Mouse (Mus musculus): Measurements from ENCODE around the gene Iqca. TPM values are rescaled to one million over a fixed set of nuclear protein-coding genes. Genes with fewer than 3 reads are reported as not detected.
A peak's percentile ranks its signal among the peaks of the same experiment; 100 is the strongest.

Gene Iqca
- polyA plus RNA-seq, 1 experiment from 2014 or later = 6.9 TPM

GRCm38 (mm10) chr1:90100360-90101232 lies 52.6 kb downstream of the Iqca start:
- ATAC-seq (ENCODE audit: insufficient number of reproducible peaks, low FRiP score, low TSS enrichment, low read depth) = peak; percentile 84
- no peaks in the 10 kb centered on the region for H3K36me3 ChIP-seq
- no peaks in the 10 kb centered on the region for H3K27me3 ChIP-seq
- peaks cover 13% of the 10 kb centered on the region for H3K4me1 ChIP-seq
- H3K9ac ChIP-seq = no peak overlapping the region
- H3K9me3 ChIP-seq (replicated peaks) = no peaks in the 10 kb centered on the region
- H3K27ac ChIP-seq (replicated peaks) = peak overlapping the region; percentile 68
- WGBS = 41% methylated on average over 10 of the region's 10 CpGs
- H3K4me2 ChIP-seq (replicated peaks) = no peak overlapping the region
- no peak overlapping the region for H3K4me3 ChIP-seq (replicated peaks)

- 0 out of 2 replicates have a peak, but pooled peaks cover 6% of the 10 kb centered on the region for H3K4me1 ChIP-seq
- ATAC-seq (ENCODE audit: insufficient number of reproducible peaks, low FRiP score, low TSS enrichment, low read depth) = peak; percentile 40; the same call in 1 of the 2 replicates
- no peaks in the 10 kb centered on the region for H3K27me3 ChIP-seq
- no peaks in the 10 kb centered on the region for H3K9me3 ChIP-seq (replicated peaks)
- H3K4me3 ChIP-seq (replicated peaks) = no peak overlapping the region
- no peak overlapping the region for H3K9ac ChIP-seq
- H3K27ac ChIP-seq (replicated peaks) = peak overlapping the region; percentile 66; the same call in 1 of the 2 replicates
- 70% methylated on average over 10 of the region's 10 CpGs for WGBS
- no peaks in the 10 kb centered on the region for H3K36me3 ChIP-seq
- no peak overlapping the region for H3K4me2 ChIP-seq (replicated peaks)
Observed at GRCm38 (mm10) chr1:90092816-90093493, 60.2 kb downstream of the Iqca start.

- H3K4me1 ChIP-seq = 0 out of 2 replicates have a peak, but pooled peaks cover 6% of the 10 kb centered on the region
- ATAC-seq (ENCODE audit: insufficient number of reproducible peaks, low FRiP score, low TSS enrichment, low read depth) = no peak
- no peak overlapping the region for H3K9ac ChIP-seq
- H3K9me3 ChIP-seq (replicated peaks) = no peaks in the 10 kb centered on the region
- H3K27ac ChIP-seq (replicated peaks) = no peak overlapping the region
- H3K36me3 ChIP-seq = no peaks in the 10 kb centered on the region
- no peaks in the 10 kb centered on the region for H3K27me3 ChIP-seq
- H3K4me2 ChIP-seq (replicated peaks) = no peak overlapping the region
- H3K4me3 ChIP-seq (replicated peaks) = no peak overlapping the region
- WGBS = 43% methylated on average over 6 of the region's 6 CpGs
Observed at GRCm38 (mm10) chr1:90088192-90088990, 64.8 kb downstream of the Iqca start.

GRCm38 (mm10) chr1:90086461-90086860 lies 66.7 kb downstream of the Iqca start:
- no peak for ATAC-seq (ENCODE audit: insufficient number of reproducible peaks, low FRiP score, low TSS enrichment, low read depth)
- no peaks in the 10 kb centered on the region for H3K27me3 ChIP-seq
- no peak overlapping the region for H3K4me2 ChIP-seq (replicated peaks)
- H3K9ac ChIP-seq = no peak overlapping the region
- H3K4me1 ChIP-seq = 0 out of 2 replicates have a peak, but pooled peaks cover 6% of the 10 kb centered on the region
- H3K36me3 ChIP-seq = no peaks in the 10 kb centered on the region
- no peaks in the 10 kb centered on the region for H3K9me3 ChIP-seq (replicated peaks)
- H3K4me3 ChIP-seq (replicated peaks) = no peak overlapping the region
- H3K27ac ChIP-seq (replicated peaks) = no peak overlapping the region
- WGBS = 81% methylated on average over 10 of the region's 10 CpGs

DNA sequence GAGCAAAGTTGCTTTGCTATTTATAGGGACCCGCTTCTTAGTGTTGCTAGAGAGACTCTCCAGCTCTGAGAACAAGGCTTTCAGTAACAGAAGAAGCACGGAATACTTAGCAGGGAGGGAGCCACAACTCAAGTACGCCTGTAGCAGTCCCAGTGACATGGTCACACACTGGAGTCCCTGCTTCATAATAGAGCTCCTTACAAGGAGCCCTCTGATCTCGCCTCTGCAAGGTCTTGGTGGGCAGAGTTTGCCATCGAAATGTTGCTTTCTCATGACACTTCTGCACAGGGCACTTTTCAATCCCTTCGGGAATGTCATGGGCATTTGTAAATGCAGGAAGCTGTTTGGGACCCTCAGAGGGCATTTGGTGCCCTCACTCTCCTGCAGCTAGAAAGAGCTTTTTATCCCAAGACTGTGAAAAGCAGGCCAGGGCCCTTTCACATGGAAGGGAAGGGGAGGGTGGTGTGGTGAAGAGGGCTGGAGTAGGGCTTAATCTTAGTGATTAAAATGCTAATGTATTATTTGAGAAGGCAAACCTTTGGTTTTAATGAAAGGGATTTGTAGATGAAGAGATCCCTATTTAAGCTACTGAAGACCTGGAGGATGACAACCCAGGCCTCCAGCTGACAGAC lies 67.6 kb downstream of the Iqca start:
- no peak overlapping the region for H3K4me2 ChIP-seq (replicated peaks)

DNA sequence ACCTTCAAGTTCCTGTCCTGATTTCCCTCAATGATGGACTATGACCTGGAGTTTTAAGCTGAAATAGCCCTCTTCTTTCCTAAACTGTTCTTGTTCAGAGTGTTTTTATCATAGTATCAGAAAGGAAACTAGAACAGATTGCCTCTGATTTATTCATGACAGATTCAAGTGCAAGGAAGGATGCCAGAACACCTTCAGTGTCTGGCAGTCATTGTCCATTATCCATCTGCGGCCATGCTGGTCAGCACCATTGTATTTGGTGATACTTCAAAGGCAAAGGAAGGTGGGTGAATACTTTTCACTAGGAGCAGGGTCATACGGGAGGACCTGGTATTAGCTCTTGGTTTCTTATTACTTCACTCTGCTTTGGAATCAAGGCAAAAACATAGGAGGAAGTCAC lies 76.9 kb downstream of the Iqca start:
- no peak for ATAC-seq (ENCODE audit: insufficient number of reproducible peaks, low FRiP score, low TSS enrichment, low read depth)
- Histone ChIP-seq H3K4me1 (no peaks in the 10 kb centered on the region; the same call in 1 of the 2 replicates), H3K9me3 (replicated peaks) (no peaks in the 10 kb centered on the region), H3K27ac (replicated peaks) (no peak overlapping the region), H3K4me3 (replicated peaks) (no peak overlapping the region), H3K27me3 (no peaks in the 10 kb centered on the region), H3K36me3 (no peaks in the 10 kb centered on the region), H3K9ac (no peak overlapping the region), H3K4me2 (replicated peaks) (no peak overlapping the region)
- WGBS = 81% methylated on average over 2 of the region's 2 CpGs

More for the DNA sequence above, 67.6 kb downstream of the Iqca start:
- no peak overlapping the region for H3K9ac ChIP-seq
- no peaks in the 10 kb centered on the region for H3K27me3 ChIP-seq
- ATAC-seq (ENCODE audit: insufficient number of reproducible peaks, low FRiP score, low TSS enrichment, low read depth) = no peak
- 69% methylated on average over 6 of the region's 6 CpGs for WGBS
- 0 out of 2 replicates have a peak, but pooled peaks cover 6% of the 10 kb centered on the region for H3K4me1 ChIP-seq
- H3K9me3 ChIP-seq (replicated peaks) = no peaks in the 10 kb centered on the region
- no peak overlapping the region for H3K27ac ChIP-seq (replicated peaks)
- H3K36me3 ChIP-seq = no peaks in the 10 kb centered on the region
- H3K4me3 ChIP-seq (replicated peaks) = no peak overlapping the region

DNA sequence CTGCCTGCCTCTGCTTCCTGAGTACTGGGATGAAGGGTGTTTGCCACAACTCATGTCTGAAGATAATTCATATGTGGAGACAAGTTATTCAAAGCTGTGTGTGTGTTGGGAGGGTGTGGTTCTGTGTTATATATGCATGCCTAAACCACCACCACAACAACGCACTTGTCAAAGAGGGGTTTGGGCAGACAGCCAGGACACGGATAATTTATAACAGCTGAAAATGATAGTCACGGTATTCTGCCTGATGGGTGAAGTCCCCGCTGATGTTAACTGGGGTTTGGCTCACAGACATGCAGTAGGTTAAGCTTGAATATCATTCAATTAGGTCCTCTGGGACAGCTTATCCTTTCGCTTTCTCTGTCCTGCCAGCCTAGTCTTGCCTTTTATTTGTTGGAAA lies 78.4 kb downstream of the Iqca start:
- ATAC-seq (ENCODE audit: insufficient number of reproducible peaks, low FRiP score, low TSS enrichment, low read depth) = peak; percentile 54; the same call in 1 of the 2 replicates
- 15% methylated on average over 5 of the region's 5 CpGs for WGBS
- H3K27ac ChIP-seq (replicated peaks) = peak overlapping the region; percentile 7; the same call in 1 of the 2 replicates
- no peak overlapping the region for H3K4me3 ChIP-seq (replicated peaks)
- no peaks in the 10 kb centered on the region for H3K27me3 ChIP-seq
- H3K4me1 ChIP-seq = peaks cover 4% of the 10 kb centered on the region
- H3K4me2 ChIP-seq (replicated peaks) = no peak overlapping the region
- no peak overlapping the region for H3K9ac ChIP-seq
- no peaks in the 10 kb centered on the region for H3K9me3 ChIP-seq (replicated peaks)
- no peaks in the 10 kb centered on the region for H3K36me3 ChIP-seq

DNA sequence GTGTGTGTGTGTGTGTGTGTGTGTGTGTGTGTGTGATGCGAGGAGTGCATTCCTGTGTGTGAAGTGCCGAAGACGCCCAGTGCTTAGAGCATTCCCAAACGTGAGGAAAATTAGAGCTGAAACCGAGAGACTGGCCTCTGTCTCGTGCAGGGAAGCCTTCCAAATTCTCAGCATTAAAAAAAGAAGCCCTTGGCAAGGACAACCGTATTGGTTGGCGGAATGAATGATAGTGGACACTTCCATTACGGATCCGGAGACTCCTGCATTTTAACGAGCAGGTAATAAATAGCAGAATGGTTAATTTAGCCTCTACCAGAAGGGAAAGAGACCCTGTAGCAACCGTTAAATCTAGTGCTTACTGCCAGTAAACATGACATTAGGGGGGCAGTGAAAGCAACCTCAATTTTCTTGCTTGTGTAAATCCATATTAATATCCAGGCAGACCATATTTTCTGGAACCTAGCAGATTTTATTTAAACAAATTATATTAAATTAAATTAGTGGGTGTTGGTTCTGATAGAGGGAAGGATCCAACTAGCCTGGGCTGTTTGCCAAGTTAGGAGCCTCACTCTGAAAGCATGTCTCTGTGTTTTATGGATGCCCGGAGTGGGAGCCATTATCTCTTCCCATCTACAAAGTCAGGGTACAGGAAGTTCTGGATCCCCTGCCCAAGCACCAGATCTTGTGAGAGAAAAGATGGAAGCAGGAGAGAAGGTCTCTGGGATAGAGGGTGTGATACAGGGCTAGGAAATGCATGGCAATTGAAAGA lies 81.2 kb downstream of the Iqca start:
- Histone ChIP-seq H3K9me3 (replicated peaks) (no peaks in the 10 kb centered on the region), H3K9ac (no peak overlapping the region), H3K4me1 (peaks cover 4% of the 10 kb centered on the region), H3K36me3 (no peaks in the 10 kb centered on the region), H3K4me3 (replicated peaks) (no peak overlapping the region), H3K27ac (replicated peaks) (no peak overlapping the region), H3K4me2 (replicated peaks) (no peak overlapping the region), H3K27me3 (no peaks in the 10 kb centered on the region)
- WGBS = 63% methylated on average over 13 of the region's 13 CpGs
- ATAC-seq (ENCODE audit: insufficient number of reproducible peaks, low FRiP score, low TSS enrichment, low read depth) = no peak

DNA sequence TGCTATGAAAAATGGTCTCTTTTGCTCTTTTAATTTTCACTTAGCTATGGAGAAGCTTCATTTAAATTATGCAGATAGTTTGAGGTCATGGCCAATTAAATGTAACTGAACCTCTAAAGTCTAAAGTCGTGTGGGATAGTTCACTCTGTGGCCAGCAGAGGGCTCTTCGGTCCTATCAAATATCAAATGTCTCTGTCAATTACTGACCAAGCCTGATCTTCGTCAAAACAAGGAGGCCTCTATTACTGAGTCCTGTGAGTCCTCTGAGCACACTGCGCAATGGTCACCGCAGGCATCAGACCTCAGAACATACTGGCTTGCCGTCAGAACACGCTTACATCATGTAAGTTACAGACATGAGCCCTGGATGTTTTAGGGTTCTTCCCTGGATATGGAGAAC lies 92.6 kb downstream of the Iqca start:
- WGBS = 16% methylated on average over 7 of the region's 7 CpGs
- no peaks in the 10 kb centered on the region for H3K27me3 ChIP-seq
- no peak for ATAC-seq (ENCODE audit: insufficient number of reproducible peaks, low FRiP score, low TSS enrichment, low read depth)
- H3K4me2 ChIP-seq (replicated peaks) = no peak overlapping the region
- H3K9me3 ChIP-seq (replicated peaks) = no peaks in the 10 kb centered on the region
- no peak overlapping the region for H3K27ac ChIP-seq (replicated peaks)
- H3K36me3 ChIP-seq = no peaks in the 10 kb centered on the region
- no peak overlapping the region for H3K4me3 ChIP-seq (replicated peaks)
- H3K9ac ChIP-seq = no peak overlapping the region
- peaks cover 6% of the 10 kb centered on the region; the same call in 1 of the 2 replicates for H3K4me1 ChIP-seq

DNA sequence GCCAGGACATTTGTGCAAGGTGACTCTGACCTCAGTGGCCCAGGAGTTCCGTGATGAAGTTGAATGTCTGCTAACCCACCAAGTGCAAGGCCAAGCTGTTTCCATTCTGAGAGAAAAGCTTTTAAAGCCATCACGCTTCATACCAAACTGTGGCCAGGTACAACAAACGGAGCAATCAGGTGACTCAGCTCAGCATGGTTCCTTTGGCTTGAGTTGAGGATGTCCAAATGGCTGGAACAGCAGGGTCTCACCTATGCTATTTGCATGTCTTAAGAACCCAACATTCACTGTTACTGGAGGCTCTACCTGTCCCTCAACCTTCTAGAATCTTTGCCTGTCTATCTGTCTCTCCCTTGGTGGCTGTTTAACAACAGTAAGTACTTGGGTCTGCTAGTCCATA lies 93.1 kb downstream of the Iqca start:
- WGBS = 69% methylated on average over 3 of the region's 3 CpGs
- Histone ChIP-seq H3K4me1 (peaks cover 6% of the 10 kb centered on the region; the same call in 1 of the 2 replicates), H3K9me3 (replicated peaks) (no peaks in the 10 kb centered on the region), H3K36me3 (no peaks in the 10 kb centered on the region), H3K9ac (no peak overlapping the region), H3K27ac (replicated peaks) (no peak overlapping the region), H3K4me3 (replicated peaks) (no peak overlapping the region), H3K27me3 (no peaks in the 10 kb centered on the region), H3K4me2 (replicated peaks) (no peak overlapping the region)
- no peak for ATAC-seq (ENCODE audit: insufficient number of reproducible peaks, low FRiP score, low TSS enrichment, low read depth)
